Mouse (Mus musculus) limb, embryonic 11.5 days (tissue): ENCODE data around the gene Osgep. TPM values are rescaled to one million over a fixed set of nuclear protein-coding genes. Genes with fewer than 3 reads are reported as not detected.
A peak's percentile ranks its signal among the peaks of the same experiment; 100 is the strongest.
"Not testable (repeated sequence)": the region's sequence is repeated elsewhere in the genome, so short reads cannot be mapped to it uniquely, and the experiment has no call there.

Source experiments
- ATAC-seq: fragments of 200-750 bp; cut with Nextera tagmentation; 2 replicates; pipeline ENCODE4 v1.8.0; 2017; ENCODE audit warnings: low read depth; ENCODE audit not compliant: insufficient number of reproducible peaks, low FRiP score, low TSS enrichment
- DNase-seq: peaks from one replicate; pipeline ENCODE4 v3.0.0-alpha.2; 2015; ENCODE audit warnings: low spot score
- H3K27ac ChIP-seq: fragments of 300-500 bp; sonication (generic); replicated peaks from 2 replicates; pipeline ENCODE4 v1.5.1; 2014; ENCODE audit warnings: low read depth, mild to moderate bottlenecking, low read length
- H3K27me3 ChIP-seq: fragments of 300-500 bp; sonication (generic); 2 replicates; pipeline ENCODE4 v1.6.1; 2014; ENCODE audit warnings: mild to moderate bottlenecking, low read length, mixed read lengths; ENCODE audit not compliant: control insufficient read depth, insufficient read depth
- H3K36me3 ChIP-seq: fragments of 300-500 bp; sonication (generic); 2 replicates; pipeline ENCODE4 v1.6.1; 2014; ENCODE audit warnings: mild to moderate bottlenecking, low read length, moderate library complexity, mixed read lengths; ENCODE audit not compliant: control insufficient read depth, insufficient read depth
- H3K4me1 ChIP-seq: fragments of 300-500 bp; sonication (generic); 2 replicates; pipeline ENCODE4 v1.6.1; 2014; ENCODE audit warnings: low read length, mixed read lengths; ENCODE audit not compliant: control insufficient read depth, insufficient read depth
- H3K4me2 ChIP-seq: fragments of 300-500 bp; sonication (generic); 2 replicates; pipeline ENCODE4 v1.6.1; 2014; ENCODE audit warnings: low read depth, mild to moderate bottlenecking, moderate library complexity; ENCODE audit not compliant: severe bottlenecking
- H3K4me3 ChIP-seq: fragments of 300-500 bp; sonication (generic); 2 replicates; pipeline ENCODE4 v1.5.1; 2014; ENCODE audit warnings: low read depth, low read length
- H3K9ac ChIP-seq: fragments of 300-500 bp; sonication (generic); 2 replicates; pipeline ENCODE4 v1.6.1; 2014; ENCODE audit warnings: mild to moderate bottlenecking, low read length
- H3K9me3 ChIP-seq: fragments of 300-500 bp; sonication (generic); 2 replicates; pipeline ENCODE4 v1.6.1; 2016; ENCODE audit warnings: low read length; ENCODE audit not compliant: control insufficient read depth
- WGBS: fragments of 180-500 bp; shearing (Covaris S2); extraction: QIAGEN DNeasy Blood & Tissue Kit; methylation state at CpG from one replicate; pipeline ENCODE4 v1.1.7; 2014; 5-methylcytosine and 5-hydroxymethylcytosine counted together
- polyA plus RNA-seq: library from polyadenylated mRNA; unstranded; fragments of >200 nt; fragmentation: Nextera tagmentation; extraction: Ambion mirVana; gene quantifications from 2 replicates; pipeline ENCODE4 v1.2.1, GENCODE M21; 2014

Osgep gene
- polyA plus RNA-seq, 1 experiment from 2014 or later: 186 TPM

- ATAC-seq (no peak), DNase-seq (no peak)
- 0 out of 2 replicates have a peak, but pooled peaks cover 3% of the 10 kb centered on the region for H3K4me1 ChIP-seq
- peak overlapping the region; percentile 98 for H3K4me3 ChIP-seq
- no peaks in the 10 kb centered on the region for H3K9me3 ChIP-seq
- H3K4me2 ChIP-seq: peak overlapping the region; percentile 76
- H3K27me3 ChIP-seq: no peaks in the 10 kb centered on the region
- WGBS: 18% methylated on average over 10 of the region's 10 CpGs
- H3K36me3 ChIP-seq: peaks cover 12% of the 10 kb centered on the region; the same call in 1 of the 2 replicates
- no peak overlapping the region for H3K27ac ChIP-seq
- peak overlapping the region; percentile 93 for H3K9ac ChIP-seq
Observed at GRCm38 (mm10) chr14:50929951-50930350, 5.3 kb upstream of the Osgep start.

DNA sequence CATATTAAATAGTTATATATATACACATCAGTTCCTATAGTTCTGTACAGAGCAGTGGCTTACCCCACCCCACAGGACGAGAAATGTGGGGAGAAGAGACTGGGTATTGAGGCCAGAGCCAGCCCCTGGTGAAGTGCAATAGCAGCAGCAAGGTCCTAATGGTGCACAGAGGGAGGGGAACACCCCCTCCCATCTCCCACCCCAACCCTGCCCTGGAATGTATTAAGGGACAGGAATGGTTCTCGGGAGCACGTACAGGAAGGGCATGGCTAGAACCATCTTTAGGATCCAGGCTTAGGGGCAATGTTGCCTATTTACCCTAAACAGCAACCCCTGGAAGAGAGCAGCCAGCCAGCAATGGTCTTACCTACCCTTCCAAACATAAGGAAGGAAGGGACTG lies 2.7 kb upstream of the Osgep start:
- H3K4me1 ChIP-seq: 0 out of 2 replicates have a peak, but pooled peaks cover 7% of the 10 kb centered on the region
- peaks cover 12% of the 10 kb centered on the region; the same call in 1 of the 2 replicates for H3K36me3 ChIP-seq
- no peak overlapping the region for H3K27ac ChIP-seq
- no peak overlapping the region for H3K9ac ChIP-seq
- no peak overlapping the region for H3K4me2 ChIP-seq
- H3K9me3 ChIP-seq: no peaks in the 10 kb centered on the region
- DNase-seq: no peak
- no peak overlapping the region for H3K4me3 ChIP-seq
- ATAC-seq: no peak
- 66% methylated on average over 3 of the region's 3 CpGs for WGBS
- H3K27me3 ChIP-seq: no peaks in the 10 kb centered on the region

DNA sequence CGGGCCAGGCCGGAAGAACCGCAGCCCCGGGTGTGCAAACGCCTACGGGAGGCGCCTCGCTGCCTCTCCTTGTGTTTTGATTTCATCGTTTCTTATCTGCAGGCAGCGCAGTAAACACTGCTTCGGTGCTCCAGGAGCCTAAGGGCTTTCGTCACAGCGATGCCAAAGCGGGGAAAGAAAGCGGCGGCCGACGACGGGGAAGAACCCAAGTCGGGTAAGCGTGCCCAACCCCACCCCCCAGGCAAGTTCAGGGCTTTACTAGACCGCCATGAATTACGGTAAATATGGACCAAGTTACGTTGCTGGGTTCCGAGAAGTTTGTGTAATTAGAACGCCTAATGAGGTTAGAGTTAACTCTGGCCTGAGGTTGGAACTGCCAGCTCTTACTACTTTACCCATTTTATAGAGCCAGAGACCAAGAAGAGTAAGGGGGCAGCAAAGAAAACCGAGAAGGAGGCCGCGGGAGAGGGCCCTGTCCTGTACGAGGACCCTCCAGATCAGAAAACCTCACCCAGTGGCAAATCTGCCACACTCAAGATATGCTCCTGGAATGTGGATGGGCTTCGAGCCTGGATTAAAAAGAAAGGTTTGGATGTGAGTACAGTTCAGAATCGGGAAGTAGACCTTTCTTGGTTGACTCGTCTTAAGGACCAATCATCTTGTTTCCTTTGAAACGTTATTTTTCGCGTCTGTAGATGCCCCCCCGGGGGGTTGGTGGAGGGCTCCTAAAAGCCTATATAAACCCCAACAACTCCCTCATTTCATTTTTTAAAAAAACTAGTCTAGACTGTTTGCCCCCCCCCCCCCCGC lies 623 bp upstream of the Osgep start:
- Histone ChIP-seq H3K9ac (peak overlapping the region; percentile 79), H3K36me3 (peaks cover 12% of the 10 kb centered on the region; the same call in 1 of the 2 replicates), H3K9me3 (no peaks in the 10 kb centered on the region), H3K4me2 (peak overlapping the region; percentile 70), H3K4me1 (0 out of 2 replicates have a peak, but pooled peaks cover 7% of the 10 kb centered on the region), H3K27ac (peak overlapping the region; percentile 95), H3K4me3 (peak overlapping the region; percentile 70), H3K27me3 (no peaks in the 10 kb centered on the region)
- 2% methylated on average over 38 of the region's 38 CpGs for WGBS
- DNase-seq (peak; percentile 41), ATAC-seq (peak; percentile 7; the same call in 1 of the 2 replicates)

DNA sequence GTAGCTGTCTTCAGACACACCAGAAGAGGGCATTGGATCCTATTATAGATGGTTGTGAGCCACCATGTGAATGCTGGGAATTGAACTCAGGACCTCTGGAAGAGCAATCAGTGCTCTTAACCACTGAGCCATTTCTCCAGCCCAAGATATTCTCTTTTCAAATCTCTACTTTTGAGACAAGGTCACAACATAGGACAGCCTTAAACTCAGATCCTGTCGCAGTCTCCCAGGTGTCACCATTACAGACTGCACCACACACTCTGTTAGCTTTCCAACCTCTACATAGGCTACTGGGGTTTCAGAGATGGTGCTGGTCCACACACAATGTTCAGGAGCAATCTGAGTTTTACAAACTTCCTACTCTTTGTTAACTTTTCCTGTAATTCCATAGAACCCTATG lies 1.3 kb downstream of the Osgep start:
- Histone ChIP-seq H3K4me2 (peak overlapping the region; percentile 67), H3K4me3 (peak overlapping the region; percentile 70), H3K36me3 (peaks cover 11% of the 10 kb centered on the region; the same call in 1 of the 2 replicates), H3K9ac (peak overlapping the region; percentile 79)
- not testable (repeated sequence) for ATAC-seq, H3K27ac ChIP-seq, H3K4me1 ChIP-seq, H3K9me3 ChIP-seq, H3K27me3 ChIP-seq, DNase-seq
- 79% methylated on average over 1 of the region's 1 CpGs for WGBS

DNA sequence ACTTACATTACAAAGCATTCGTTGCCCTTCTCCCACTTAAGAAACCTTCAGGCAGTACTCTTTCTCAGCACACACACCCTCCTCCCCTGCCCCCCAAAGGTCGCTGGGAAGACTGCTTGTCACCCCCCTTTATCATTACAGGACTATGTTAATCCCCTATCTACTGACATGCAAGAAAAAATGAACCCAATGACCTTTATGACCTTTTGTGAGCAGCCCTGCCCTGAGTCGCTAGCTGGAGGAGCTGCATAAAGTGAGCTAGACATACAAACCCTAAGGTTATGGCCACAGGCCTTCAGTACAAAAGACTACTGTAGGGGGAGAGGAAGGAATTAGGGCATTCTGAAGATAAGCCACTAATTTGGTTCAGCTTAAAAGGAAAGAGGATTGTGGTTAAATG lies 13.3 kb downstream of the Osgep start:
- H3K27me3 ChIP-seq: no peaks in the 10 kb centered on the region
- H3K36me3 ChIP-seq: peaks cover 6% of the 10 kb centered on the region; the same call in 1 of the 2 replicates
- H3K4me1 ChIP-seq: no peaks in the 10 kb centered on the region
- no peak overlapping the region for H3K4me2 ChIP-seq
- no peaks in the 10 kb centered on the region for H3K9me3 ChIP-seq
- H3K27ac ChIP-seq: no peak overlapping the region
- no peak for DNase-seq
- no peak overlapping the region for H3K4me3 ChIP-seq
- H3K9ac ChIP-seq: no peak overlapping the region
- ATAC-seq: no peak
- 62% methylated on average over 3 of the region's 3 CpGs for WGBS

GRCm38 (mm10) chr14:50908126-50908525 lies 16.6 kb downstream of the Osgep start:
- 68% methylated on average over 4 of the region's 4 CpGs for WGBS
- Histone ChIP-seq H3K4me2 (no peak overlapping the region), H3K4me1 (no peaks in the 10 kb centered on the region; the same call in 1 of the 2 replicates), H3K4me3 (no peak overlapping the region), H3K36me3 (no peaks in the 10 kb centered on the region; the same call in 1 of the 2 replicates), H3K27me3 (no peaks in the 10 kb centered on the region), H3K9me3 (no peaks in the 10 kb centered on the region), H3K27ac (no peak overlapping the region), H3K9ac (no peak overlapping the region)
- DNase-seq: no peak
- no peak for ATAC-seq

- H3K27me3 ChIP-seq, ATAC-seq, DNase-seq, H3K9me3 ChIP-seq, H3K36me3 ChIP-seq, H3K9ac ChIP-seq, H3K4me3 ChIP-seq, H3K27ac ChIP-seq, H3K4me2 ChIP-seq, H3K4me1 ChIP-seq: not testable (repeated sequence)
Observed at GRCm38 (mm10) chr14:50905327-50905726, 19.4 kb downstream of the Osgep start.

- 80% methylated on average over 4 of the region's 4 CpGs for WGBS
- no peaks in the 10 kb centered on the region; the same call in 1 of the 2 replicates for H3K4me1 ChIP-seq
Observed at GRCm38 (mm10) chr14:50904828-50905129, 19.9 kb downstream of the Osgep start.

More at GRCm38 (mm10) chr14:50904828-50905129, 19.9 kb downstream of the Osgep start:
- H3K36me3 ChIP-seq: no peaks in the 10 kb centered on the region
- H3K27ac ChIP-seq: no peak overlapping the region
- no peak for ATAC-seq
- H3K9ac ChIP-seq: no peak overlapping the region
- no peak overlapping the region for H3K4me2 ChIP-seq
- H3K9me3 ChIP-seq: no peaks in the 10 kb centered on the region
- no peaks in the 10 kb centered on the region for H3K27me3 ChIP-seq
- H3K4me3 ChIP-seq: no peak overlapping the region
- DNase-seq: no peak
